Mouse (Mus musculus) urinary bladder, adult 2 months (tissue): ENCODE results near the gene Rsad2. TPM values are rescaled to one million over a fixed set of nuclear protein-coding genes. Genes with fewer than 3 reads are reported as not detected.
"Not testable (repeated sequence)": the region's sequence is repeated elsewhere in the genome, so short reads cannot be mapped to it uniquely, and the experiment has no call there.

Source experiments
- DNase-seq: peaks from one replicate; pipeline ENCODE4 v3.0.0; 2022; ENCODE audit warnings: low spot score
- polyA plus RNA-seq: library from polyadenylated mRNA; depleted of rRNA; stranded (reverse); fragments of >200 nt; gene quantifications from 2 replicates; pipeline ENCODE4 v1.2.3, GENCODE M21; 2012; rRNA removed

Rsad2 gene
- polyA plus RNA-seq = 2.5 and 3.5 TPM in 2 replicates

DNA sequence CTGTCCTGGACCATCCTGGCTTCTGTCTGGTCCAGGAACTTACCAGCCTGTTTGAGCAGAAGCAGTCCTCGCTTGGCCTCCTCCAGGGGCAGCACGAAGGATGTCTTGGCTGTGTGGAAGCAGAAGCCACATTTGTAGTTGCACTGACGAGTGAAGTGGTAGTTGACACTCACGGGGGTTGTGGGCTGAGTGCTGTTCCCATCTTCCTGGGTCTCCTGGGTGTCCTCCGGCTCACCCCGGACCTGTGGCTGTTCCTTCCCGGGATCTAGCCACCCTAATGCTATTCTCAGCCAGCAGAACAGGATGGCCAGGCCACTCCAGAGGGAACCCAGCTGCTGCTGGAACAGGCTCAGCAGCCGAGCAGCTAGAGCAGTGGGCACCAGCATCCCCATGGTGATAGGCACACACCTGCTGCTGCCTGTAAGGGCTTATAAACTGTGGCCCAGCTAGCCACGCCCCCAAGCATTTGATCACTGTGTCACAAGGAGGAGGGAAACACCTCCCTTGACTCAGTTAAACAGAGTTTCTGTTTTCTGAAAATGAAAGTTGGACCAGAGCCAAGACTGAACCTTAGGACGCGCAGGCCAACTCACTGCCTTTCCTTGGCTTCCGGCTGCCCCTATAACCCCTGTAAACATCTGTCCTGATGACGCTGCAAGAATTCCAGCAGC lies at the start of gene Rsad2:
Gene Rsad2 (minus strand): TSS at position 425 of the 671 bp plus-strand sequence.
- DNase-seq = peak; percentile 29

DNA sequence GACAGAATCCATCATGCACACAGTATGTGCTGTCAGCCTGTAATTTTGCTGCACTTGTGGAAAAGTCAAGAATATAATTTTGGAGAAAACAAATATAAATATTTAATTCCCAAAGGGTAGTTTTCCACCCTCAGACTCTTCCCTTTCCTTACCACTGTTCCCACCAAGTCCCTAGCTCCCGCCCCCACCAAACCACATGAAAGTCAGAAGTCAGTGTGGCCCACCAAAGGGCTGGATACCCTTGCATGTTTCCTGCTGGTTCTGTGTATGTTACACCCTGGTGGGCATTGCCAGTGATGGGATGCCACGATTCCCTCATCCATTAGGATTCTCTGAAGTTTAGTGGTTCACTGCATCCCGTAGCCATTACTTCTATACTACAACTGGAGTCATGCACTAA lies 44.8 kb upstream of the Rsad2 start:
- no peak for DNase-seq

DNA sequence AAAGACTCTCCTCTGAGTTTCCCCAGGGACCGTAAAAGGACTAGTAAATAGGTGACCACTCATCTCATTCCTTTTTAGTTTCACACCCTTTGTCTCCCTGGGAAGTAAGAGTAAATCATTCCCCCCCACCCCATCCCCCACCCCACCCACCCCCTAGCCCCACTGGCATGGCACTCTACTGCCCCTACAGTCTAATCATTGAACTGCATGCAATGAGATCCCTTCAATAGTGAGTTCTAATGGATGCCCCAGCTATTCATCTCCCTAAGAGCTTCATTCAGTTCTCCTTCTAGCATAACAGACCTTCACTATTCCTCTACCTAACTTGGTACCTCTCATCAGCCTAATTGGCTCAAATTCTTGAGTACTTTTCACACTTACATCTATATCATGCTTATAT lies 33.7 kb upstream of the Rsad2 start:
- no peak for DNase-seq

GRCm38 (mm10) chr12:26488617-26489274 lies 32.5 kb upstream of the Rsad2 start:
- no peak for DNase-seq

GRCm38 (mm10) chr12:26487874-26488616 lies 31.8 kb upstream of the Rsad2 start:
- no peak for DNase-seq

GRCm38 (mm10) chr12:26485738-26486580 lies 29.7 kb upstream of the Rsad2 start:
- DNase-seq = not testable (repeated sequence)

DNA sequence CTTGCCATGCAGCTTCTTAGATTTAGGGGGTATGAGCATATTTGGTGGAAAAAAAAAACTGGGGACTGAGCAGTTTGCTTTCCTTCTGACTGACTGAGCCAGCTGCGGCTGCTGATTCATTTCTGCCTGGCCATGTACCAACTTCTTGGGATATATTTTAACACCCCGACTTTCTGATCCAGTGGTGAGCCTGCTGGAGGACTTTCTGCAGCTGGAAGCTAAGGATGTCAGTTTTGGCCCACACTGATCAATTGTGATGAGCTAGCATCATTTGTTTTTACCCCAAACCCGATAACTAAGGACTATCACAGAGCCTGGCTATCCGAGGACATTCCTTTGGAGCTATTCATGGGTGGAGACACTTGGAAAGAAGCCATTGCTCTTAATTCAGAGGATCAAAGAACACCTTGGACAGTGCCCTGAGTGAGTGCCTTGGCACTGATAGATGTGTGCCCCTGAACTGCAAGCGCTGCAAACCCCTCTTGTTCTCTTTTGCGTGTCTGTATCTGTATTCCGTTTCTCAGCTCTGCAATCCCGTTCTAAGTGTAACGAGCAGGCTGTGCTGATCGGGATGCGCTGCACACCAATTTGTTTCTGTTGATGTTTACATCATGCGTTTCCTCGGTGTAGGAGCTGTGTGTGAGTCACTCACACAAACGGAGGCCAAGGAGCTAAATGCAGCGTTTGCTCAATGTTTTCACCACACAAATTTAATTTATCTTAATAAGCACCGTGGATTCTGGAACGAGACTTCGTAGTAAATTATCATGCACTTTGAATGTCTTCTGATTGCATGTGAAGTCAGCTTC lies 22.1 kb upstream of the Rsad2 start:
- DNase-seq = no peak

- no peak for DNase-seq
These were observed 20.9 kb upstream of the Rsad2 start for GRCm38 (mm10) chr12:26477198-26477597.

GRCm38 (mm10) chr12:26473746-26474145 lies 17.5 kb upstream of the Rsad2 start:
- DNase-seq = no peak

- DNase-seq = no peak
These were observed 16.7 kb upstream of the Rsad2 start for GRCm38 (mm10) chr12:26472770-26473481.

- DNase-seq = no peak
These were observed 15.1 kb upstream of the Rsad2 start for GRCm38 (mm10) chr12:26471376-26471775.

DNA sequence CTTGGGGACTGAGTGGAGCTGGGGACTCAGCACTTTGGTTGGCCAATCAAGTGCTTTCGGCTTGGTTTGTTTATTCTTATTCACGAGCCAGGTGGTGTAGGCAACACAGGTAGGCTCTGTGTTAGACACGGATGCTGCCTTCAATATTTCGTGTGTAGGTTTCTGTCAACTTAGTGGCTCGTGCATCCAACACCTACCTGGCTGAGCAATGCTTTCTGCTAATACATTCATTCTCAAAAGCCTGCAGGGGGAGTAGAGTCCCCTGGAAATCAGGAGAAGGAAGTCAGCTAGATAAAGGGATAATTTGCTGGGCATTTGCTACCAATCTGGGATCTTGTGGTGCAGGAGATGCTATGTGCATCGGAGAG lies 13.8 kb upstream of the Rsad2 start:
- no peak for DNase-seq

DNA sequence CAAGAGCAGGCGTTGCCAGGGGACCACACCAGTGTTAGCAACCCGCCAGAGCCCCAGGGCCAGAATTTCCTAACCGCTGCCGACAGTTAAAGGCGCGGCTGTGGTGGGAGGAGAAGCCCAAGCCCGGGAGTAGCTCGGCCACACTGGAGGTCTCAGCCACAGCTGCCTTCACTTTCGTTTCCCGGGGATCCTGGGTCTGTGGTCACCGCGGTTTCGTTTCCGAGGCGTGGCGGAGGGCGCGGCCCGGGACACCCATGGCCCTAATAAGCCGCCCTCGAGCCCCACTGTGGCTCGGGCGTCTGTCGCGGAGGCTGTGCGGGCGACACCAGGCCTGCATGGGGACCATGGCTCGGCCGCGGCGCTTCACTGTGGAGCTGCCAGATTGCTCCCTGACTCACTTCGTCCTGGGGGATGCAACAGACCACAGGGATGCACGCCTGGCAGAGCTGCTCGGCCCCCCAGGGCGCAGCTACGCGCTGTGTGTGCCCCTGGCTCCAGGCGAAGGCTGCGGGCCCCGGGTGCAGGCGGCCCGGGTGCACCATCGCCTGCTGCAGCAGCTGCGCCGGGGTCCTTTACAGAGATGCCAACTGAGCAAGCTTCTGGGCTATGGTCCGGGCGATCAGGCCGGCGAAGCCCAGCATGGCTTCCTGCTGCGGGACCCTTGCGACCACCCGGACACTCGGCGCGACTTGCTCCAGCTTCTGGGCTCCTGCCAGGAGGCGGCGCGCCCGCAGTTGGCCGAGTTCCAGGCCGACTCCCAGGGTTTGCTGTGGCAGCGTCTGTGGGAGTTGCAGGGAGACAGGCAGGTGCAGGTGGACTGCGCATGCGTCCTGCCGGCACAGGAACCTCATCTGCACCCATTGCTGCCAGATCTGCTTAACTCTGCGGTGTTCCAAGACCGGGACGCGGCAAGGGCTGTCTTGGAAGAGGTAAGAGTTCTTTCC lies 13.1 kb upstream of the Rsad2 start, which contains the start of gene Cmpk2:
Gene Cmpk2 (plus strand): TSS at position 107 of the 944 bp plus-strand sequence.
- DNase-seq = peak; percentile 78

DNA sequence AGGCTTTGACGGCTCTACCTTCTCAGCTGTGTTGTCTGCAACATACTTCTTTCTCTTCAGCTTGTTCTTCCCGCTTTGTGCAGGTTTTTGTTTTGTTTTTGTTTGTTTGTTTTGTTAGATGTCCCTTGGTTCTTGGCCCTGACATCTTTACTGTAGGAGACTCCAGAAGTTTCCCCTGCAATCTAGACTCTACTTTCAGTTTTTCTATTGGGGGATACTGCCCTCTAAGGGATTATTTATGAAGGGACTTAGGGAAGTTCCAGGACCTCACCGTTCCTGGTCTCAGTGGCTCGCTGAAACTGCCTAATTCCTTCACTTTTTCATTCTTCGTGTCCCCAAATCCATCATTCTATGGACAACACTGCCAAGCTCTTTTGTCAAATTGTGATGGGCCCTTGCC lies 9.3 kb upstream of the Rsad2 start:
- DNase-seq = no peak

- DNase-seq = no peak
These were observed 3.8 kb upstream of the Rsad2 start for GRCm38 (mm10) chr12:26460091-26460490.

DNA sequence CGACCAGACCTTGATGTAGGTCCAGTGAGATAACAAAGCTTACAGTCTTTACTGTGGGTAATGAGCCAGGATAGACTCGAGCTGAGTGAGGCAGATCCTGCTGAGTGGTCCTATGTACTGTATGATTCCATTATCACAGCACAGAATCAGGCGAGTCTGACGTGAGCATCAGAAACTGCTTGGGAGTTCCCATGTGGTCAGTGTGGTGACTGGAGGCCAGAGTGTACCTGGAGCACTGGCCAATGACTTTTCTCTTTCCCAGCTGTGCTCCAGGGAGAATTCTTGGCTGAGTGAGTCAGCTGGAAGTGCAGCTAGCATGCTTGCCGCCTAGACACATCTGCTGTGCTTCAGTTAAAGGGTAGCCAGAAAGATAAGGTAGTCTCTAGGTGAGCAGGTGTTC lies 1.6 kb downstream of the Rsad2 start:
- no peak for DNase-seq

GRCm38 (mm10) chr12:26452951-26453350 lies 3.3 kb downstream of the Rsad2 start:
- DNase-seq = no peak

DNA sequence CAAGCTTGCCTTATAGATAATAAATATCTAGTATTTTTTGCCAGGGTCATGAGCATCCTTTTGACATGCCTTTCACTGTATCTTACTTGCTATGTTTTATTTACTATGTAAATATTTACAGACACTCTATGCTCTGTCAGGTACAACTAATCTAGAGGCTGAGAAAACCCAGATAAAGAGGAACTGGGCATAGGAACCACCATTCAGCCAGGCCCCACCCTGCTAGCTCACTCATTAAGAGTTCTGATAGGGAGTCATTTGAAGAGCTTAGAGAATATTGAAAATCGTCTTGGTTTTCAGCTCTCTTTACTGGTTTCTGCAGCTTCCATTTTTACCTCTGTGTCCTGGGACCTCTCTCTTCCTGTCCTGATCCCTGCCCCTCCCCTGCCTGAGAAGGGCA lies 5.1 kb downstream of the Rsad2 start:
- no peak for DNase-seq

DNA sequence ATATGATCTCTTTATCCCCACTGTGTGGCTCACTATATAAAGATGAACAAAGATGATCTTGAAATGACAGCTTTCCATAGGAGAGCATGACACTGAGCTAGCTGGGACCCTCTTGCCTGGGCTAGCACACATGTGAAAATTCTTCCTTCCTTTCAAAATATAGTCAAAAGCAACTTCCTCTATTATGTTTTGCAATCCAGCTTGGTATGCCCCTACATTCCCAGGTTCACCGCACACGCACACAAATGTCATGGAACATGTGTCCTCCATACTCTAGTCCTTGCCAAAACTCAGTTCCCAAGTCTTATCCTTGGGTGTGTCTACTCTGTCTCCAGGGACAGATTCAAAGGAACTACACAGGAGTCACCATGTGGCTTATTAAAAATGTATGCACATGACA lies 6.8 kb downstream of the Rsad2 start:
- no peak for DNase-seq
